In genomic region chr4:137728399-137729154, GRCm38 (mm10) we compare ENCODE assay signal across 8 mouse cellular contexts.
DNase-seq lines count a peak whose midpoint lies in the region; ATAC-seq lines count a peak whose summit lies in the region.

No protein-coding gene starts in this region.

- H3K9me3 ChIP-seq in heart, embryonic 12.5 days (replicated peaks), result no peaks in the 10 kb centered on the region
- H3K9me3 ChIP-seq in forebrain, embryonic 10.5 days, result no peaks in the 10 kb centered on the region
- H3K9me3 ChIP-seq in neural tube, embryonic 15.5 days (replicated peaks), result no peaks in the 10 kb centered on the region

- peak overlapping the region; percentile 8; the same call in 1 of the 2 replicates for H3K4me3 ChIP-seq in heart, embryonic 12.5 days
- H3K4me3 ChIP-seq in forebrain, embryonic 10.5 days, result peak overlapping the region; percentile 53
- peak overlapping the region; percentile 30 for H3K4me3 ChIP-seq in neural tube, embryonic 15.5 days (replicated peaks)

- H3K27me3 ChIP-seq in heart, embryonic 12.5 days (replicated peaks), result peaks cover 91% of the 10 kb centered on the region
- peaks cover 79% of the 10 kb centered on the region for H3K27me3 ChIP-seq in forebrain, embryonic 10.5 days (ENCODE audit: poor library complexity, severe bottlenecking)
- H3K27me3 ChIP-seq in neural tube, embryonic 15.5 days (replicated peaks), result peaks cover 16% of the 10 kb centered on the region

- peak overlapping the region; percentile 48 for H3K4me2 ChIP-seq in heart, embryonic 12.5 days
- H3K4me2 ChIP-seq in neural tube, embryonic 15.5 days, result peak overlapping the region; percentile 57

- H3K9ac ChIP-seq in heart, embryonic 12.5 days, result peak overlapping the region; percentile 18; the same call in 1 of the 2 replicates
- H3K9ac ChIP-seq in neural tube, embryonic 15.5 days (replicated peaks), result peak overlapping the region; percentile 44; the same call in 1 of the 2 replicates

- peaks cover 25% of the 10 kb centered on the region for H3K4me1 ChIP-seq in heart, embryonic 12.5 days (replicated peaks)
- peaks cover 62% of the 10 kb centered on the region for H3K4me1 ChIP-seq in forebrain, embryonic 10.5 days
- H3K4me1 ChIP-seq in neural tube, embryonic 15.5 days, result peaks cover 45% of the 10 kb centered on the region

- WGBS in heart, embryonic 12.5 days, result 6% methylated on average over 17 of the region's 17 CpGs
- WGBS in forebrain, embryonic 10.5 days, result 7% methylated on average over 17 of the region's 17 CpGs
- 8% methylated on average over 17 of the region's 17 CpGs for WGBS in neural tube, embryonic 15.5 days

- ATAC-seq in heart, embryonic 12.5 days (ENCODE audit: insufficient number of reproducible peaks, low FRiP score), result no peak
- 0 out of 2 replicates have a peak, but pooled peaks have one; percentile 14 for ATAC-seq in neural tube, embryonic 15.5 days (ENCODE audit: low FRiP score)

- no peak overlapping the region for H3K27ac ChIP-seq in heart, embryonic 12.5 days (ENCODE audit: poor library complexity, severe bottlenecking)
- peak overlapping the region; percentile 45 for H3K27ac ChIP-seq in forebrain, embryonic 10.5 days
- no peak overlapping the region for H3K27ac ChIP-seq in neural tube, embryonic 15.5 days (replicated peaks)

- intact Hi-C loops in heart, postnatal 10 days (cut with DNase I), result no loop called here

- DNase-seq in heart, postnatal 10 days, result no peak
- DNase-seq in ES-CJ7 (ENCODE audit: low read depth, low spot score), result peak; percentile 66
- peak; percentile 56 for DNase-seq in forebrain, embryonic 10.5 days (ENCODE audit: extremely low spot score, low spot score)
- peak; percentile 51 to 64 for DNase-seq in layer of hippocampus, postnatal 36 days
- DNase-seq in c-Kit-positive CD71-positive TER-119-positive erythroid progenitor cells, embryonic 14.5 days (ENCODE audit: low spot score), result no peak
- no peak for DNase-seq in thymus, postnatal 10 days (ENCODE audit: low spot score in 2 of 2)

- H3K36me3 ChIP-seq in heart, embryonic 12.5 days, result no peaks in the 10 kb centered on the region
- no peaks in the 10 kb centered on the region for H3K36me3 ChIP-seq in forebrain, embryonic 10.5 days (replicated peaks)
- H3K36me3 ChIP-seq in neural tube, embryonic 15.5 days, result 0 out of 2 replicates have a peak, but pooled peaks cover 5% of the 10 kb centered on the region

Comparison
In these comparisons a context has a peak if more than half of its experiments do, and no peak if none do; other contexts are left out.
1. DNase-seq: peak in ES-CJ7 (single experiment), forebrain, embryonic 10.5 days (single experiment) and layer of hippocampus, postnatal 36 days (2 of 2); none in heart, postnatal 10 days (0 of 2), c-Kit-positive CD71-positive TER-119-positive erythroid progenitor cells, embryonic 14.5 days (single experiment) and thymus, postnatal 10 days (0 of 2).
2. Peak in every context shown above with its lines, with median percentiles within 50 percentile points of each other: H3K4me3 ChIP-seq.